Mouse (Mus musculus) Patski (cell line): ENCODE data around the gene Dhx37. TPM values are rescaled to one million over a fixed set of nuclear protein-coding genes. Genes with fewer than 3 reads are reported as not detected.
"Not testable (repeated sequence)": the region's sequence is repeated elsewhere in the genome, so short reads cannot be mapped to it uniquely, and the experiment has no call there.

ENCODE experiments used
- ATAC-seq: fragments of 100-300 bp; one replicate; pipeline ENCODE4 v1.8.0; 2021
- CTCF ChIA-PET: fragments of 350-600 bp; sonication (Branson Sonifier 250); formaldehyde crosslinking; loops from one replicate; lab custom pipeline; 2022; ENCODE audit warnings: inconsistent platforms; lab: Charles Lee
- POLR2A ChIA-PET: fragments of 350-600 bp; sonication (Branson Sonifier 250); formaldehyde crosslinking; loops from one replicate; lab custom pipeline; 2022; ENCODE audit warnings: antibody characterized with exemption, inconsistent platforms; lab: Charles Lee
- DNase-seq: peaks from one replicate; pipeline ENCODE4 v3.0.0-alpha.2; 2011; ENCODE audit warnings: low read depth, low spot score
- H3K27me3 ChIP-seq: fragments of 371-371 bp; one replicate; pipeline ENCODE4 v1.5.1; 2021
- CTCF ChIP-seq: fragments of 100-300 bp; IDR thresholded peaks from one replicate; pipeline ENCODE4 v1.5.1; 2021
- in situ Hi-C: fragments of 300-500 bp; cut with MboI; formaldehyde crosslinking; loops from 3 replicates; pipeline ENCODE4 v1.11.1; 2018; ENCODE audit warnings: low pct_unique_long_range_greater_than_20kb, mixed read lengths
- polyA plus RNA-seq: library from polyadenylated mRNA; unstranded; gene quantifications from one replicate; pipeline ENCODE4 v1.2.3, GENCODE M21; 2021

The Dhx37 gene
- polyA plus RNA-seq, 1 experiment from 2014 or later = 42.0 TPM

- ATAC-seq = no peak
- ChIA-PET CTCF (interaction anchor here (1.4 to 5.4 kb wide), 3 partner anchors 10 to 18 kb away, joined by 4 to 37 read pairs (median 8); no protein-coding TSS in a partner anchor), POLR2A (interaction anchor here (0.6 to 5.7 kb wide), 4 partner anchors 11 to 646 kb away, joined by 3 to 73 read pairs (median 7); no protein-coding TSS in a partner anchor)
- TF ChIP-seq CTCF = no peak
- no peak for DNase-seq
- in situ Hi-C loops = no loop called here
- H3K27me3 ChIP-seq = no peaks in the 10 kb centered on the region
Observed at GRCm38 (mm10) chr5:125393622-125394603, 40.0 kb downstream of the Dhx37 start.

- in situ Hi-C loops = no loop called here
- peak; percentile 99 for DNase-seq
- ATAC-seq = peak; percentile 74
- POLR2A ChIA-PET = interaction anchor here (0.6 to 5.7 kb wide), 5 partner anchors 10 to 83 kb away, joined by 3 to 73 read pairs (median 4); no protein-coding TSS in a partner anchor
- no peak for TF ChIP-seq CTCF
- CTCF ChIA-PET = interaction anchor here (2.1 to 5.4 kb wide), 2 partner anchors 9 to 12 kb away, joined by 8 to 37 read pairs; no protein-coding TSS in a partner anchor
- H3K27me3 ChIP-seq = no peaks in the 10 kb centered on the region
Observed at GRCm38 (mm10) chr5:125392977-125393621, 40.8 kb downstream of the Dhx37 start.

- DNase-seq = no peak
- CTCF ChIA-PET = interaction anchor here (1.3 to 5.4 kb wide), 3 partner anchors 9 to 19 kb away, joined by 5 to 37 read pairs (median 8); no protein-coding TSS in a partner anchor
- in situ Hi-C loops = no loop called here
- TF ChIP-seq CTCF = no peak
- ATAC-seq = peak; percentile 0
- POLR2A ChIA-PET = interaction anchor here (0.6 to 5.7 kb wide), 5 partner anchors 10 to 83 kb away, joined by 3 to 73 read pairs (median 4); no protein-coding TSS in a partner anchor
- no peaks in the 10 kb centered on the region for H3K27me3 ChIP-seq
Observed at GRCm38 (mm10) chr5:125392618-125392976, 41.3 kb downstream of the Dhx37 start.

GRCm38 (mm10) chr5:125392176-125392575 is 41.7 kb downstream of the Dhx37 start:
- ATAC-seq, DNase-seq, H3K27me3 ChIP-seq, in situ Hi-C loops: not testable (repeated sequence)
- ChIA-PET CTCF (interaction anchor here (1.3 to 5.4 kb wide), 2 partner anchors 13 to 20 kb away, joined by 5 to 37 read pairs; no protein-coding TSS in a partner anchor), POLR2A (interaction anchor here (1.0 to 5.7 kb wide), 4 partner anchors 9 to 84 kb away, joined by 3 to 73 read pairs (median 7); no protein-coding TSS in a partner anchor)

- no peak for ATAC-seq
- CTCF ChIA-PET = interaction anchor here (1.3 to 5.4 kb wide), 2 partner anchors 14 to 20 kb away, joined by 5 to 37 read pairs; no protein-coding TSS in a partner anchor
- DNase-seq = peak; percentile 90
- POLR2A ChIA-PET = interaction anchor here (0.6 to 5.7 kb wide), 4 partner anchors 9 to 68 kb away, joined by 3 to 73 read pairs (median 8); no protein-coding TSS in a partner anchor
- in situ Hi-C loops = no loop called here
- H3K27me3 ChIP-seq = no peaks in the 10 kb centered on the region
- no peak for TF ChIP-seq CTCF
Observed at GRCm38 (mm10) chr5:125391609-125392008, 42.3 kb downstream of the Dhx37 start.

GRCm38 (mm10) chr5:125390906-125391477 is 42.9 kb downstream of the Dhx37 start:
- ATAC-seq (no peak), DNase-seq (no peak)
- in situ Hi-C loops = no loop called here
- TF ChIP-seq CTCF = no peak
- ChIA-PET POLR2A (interaction anchor here (0.6 to 5.7 kb wide), 2 partner anchors 15 to 69 kb away, joined by 4 to 73 read pairs; no protein-coding TSS in a partner anchor), CTCF (interaction anchor here (1.3 kb wide), 1 partner anchor 21 kb away, joined by 5 read pairs; no protein-coding TSS in a partner anchor)
- H3K27me3 ChIP-seq = no peaks in the 10 kb centered on the region

- CTCF ChIA-PET = no interaction called here
- in situ Hi-C loops = no loop called here
- no peak for TF ChIP-seq CTCF
- POLR2A ChIA-PET = interaction anchor here (0.8 kb wide), 1 partner anchor 16 kb away, joined by 4 read pairs; no protein-coding TSS in a partner anchor
- peak; percentile 85 for DNase-seq
- peak; percentile 11 for ATAC-seq
- H3K27me3 ChIP-seq = no peaks in the 10 kb centered on the region
Observed at GRCm38 (mm10) chr5:125389579-125390441, 44.1 kb downstream of the Dhx37 start, which contains the start of gene Ubc. TSS of gene Ubc (minus strand) at chr5:125390202.

- no peaks in the 10 kb centered on the region for H3K27me3 ChIP-seq
- TF ChIP-seq CTCF = no peak
- POLR2A ChIA-PET = interaction anchor here (0.8 to 1.3 kb wide), 2 partner anchors 16 to 87 kb away, joined by 3 to 4 read pairs; no protein-coding TSS in a partner anchor
- in situ Hi-C loops = no loop called here
- CTCF ChIA-PET = no interaction called here
- no peak for DNase-seq
- no peak for ATAC-seq
Observed at GRCm38 (mm10) chr5:125389131-125389578, 44.8 kb downstream of the Dhx37 start, which contains the start of gene Gm10382. TSS of gene Gm10382 (plus strand) at chr5:125389322.
